Mouse (Mus musculus) cerebellum, adult 2 months (tissue): Measurements from ENCODE around the gene Krt78. TPM values are rescaled to one million over a fixed set of nuclear protein-coding genes. Genes with fewer than 3 reads are reported as not detected.

Source experiments
- DNase-seq, 2 experiments: peaks; one replicate each; pipeline ENCODE4 v3.0.0; 2021
- H3K27ac ChIP-seq: fragments of 200-500 bp; 2 replicates; pipeline ENCODE4 v1.5.1; 2012; ENCODE audit warnings: low read length, control low read depth, inconsistent platforms; ENCODE audit not compliant: insufficient read depth
- H3K27me3 ChIP-seq: fragments of 200-500 bp; 2 replicates; pipeline ENCODE4 v1.6.1; 2012; ENCODE audit warnings: inconsistent platforms, mild to moderate bottlenecking, low read length, moderate library complexity; ENCODE audit not compliant: control insufficient read depth, insufficient read depth
- H3K4me1 ChIP-seq: fragments of 200-500 bp; 2 replicates; pipeline ENCODE4 v1.6.1; 2011; ENCODE audit warnings: low read length; ENCODE audit not compliant: control insufficient read depth, insufficient read depth
- H3K4me3 ChIP-seq: fragments of 200-500 bp; replicated peaks from 2 replicates; pipeline ENCODE3; 2011; ENCODE audit warnings: mild to moderate bottlenecking, low read depth, low read length, control low read depth; ENCODE audit not compliant: insufficient read depth
- CTCF ChIP-seq: fragments of 200-500 bp; IDR thresholded peaks from 2 replicates; pipeline ENCODE4 v1.5.1; 2011; ENCODE audit warnings: low read depth, mild to moderate bottlenecking, control low read depth, low read length, moderate library complexity, borderline replicate concordance; ENCODE audit not compliant: insufficient read depth
- POLR2A ChIP-seq: fragments of 200-500 bp; IDR thresholded peaks from 2 replicates; pipeline ENCODE4 v1.6.1; 2011; ENCODE audit warnings: low read length, control low read depth, borderline replicate concordance; ENCODE audit not compliant: insufficient read depth
- WGBS: fragments of 180-500 bp; shearing (Covaris S2); methylation state at CpG from one replicate; pipeline ENCODE4 v1.1.7; 2018; 5-methylcytosine and 5-hydroxymethylcytosine counted together
- polyA plus RNA-seq: library from polyadenylated mRNA; depleted of rRNA; stranded (reverse); fragments of >200 nt; gene quantifications from 2 replicates; pipeline ENCODE4 v1.2.3, GENCODE M21; 2012

Gene Krt78
- polyA plus RNA-seq, 1 experiment, result not detected

GRCm38 (mm10) chr15:101977043-101977726 is 23.1 kb upstream of the Krt78 start:
- no peak for TF ChIP-seq CTCF
- no peak for TF ChIP-seq POLR2A
- 5% methylated on average over 39 of the region's 39 CpGs for WGBS
- H3K27ac ChIP-seq, result no peak overlapping the region
- no peaks in the 10 kb centered on the region for H3K27me3 ChIP-seq
- H3K4me1 ChIP-seq, result 0 out of 2 replicates have a peak, but pooled peaks cover 2% of the 10 kb centered on the region
- peak; percentile 65 to 69 for DNase-seq
- no peak overlapping the region for H3K4me3 ChIP-seq

DNA sequence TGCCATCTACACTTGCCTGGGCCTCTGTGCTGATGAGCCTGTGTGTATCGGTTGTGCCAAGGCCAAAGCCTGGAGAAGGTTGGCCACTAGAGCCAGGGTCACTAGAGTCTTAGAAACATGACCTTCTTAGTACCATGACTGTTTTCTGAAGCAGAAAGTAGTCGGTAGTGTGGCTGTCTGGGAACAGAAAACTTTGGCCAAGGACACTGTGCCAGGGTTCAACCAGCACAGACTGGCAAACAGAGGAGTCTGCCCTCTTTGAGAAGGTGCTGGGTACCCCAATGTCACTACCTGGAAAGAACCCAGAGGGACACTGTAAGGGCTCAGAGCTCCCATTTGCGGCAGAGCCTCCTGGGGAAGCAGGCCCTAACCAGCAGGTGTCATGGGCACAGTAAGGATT is 22.6 kb upstream of the Krt78 start:
- no peak for TF ChIP-seq CTCF
- no peak for TF ChIP-seq POLR2A
- Histone ChIP-seq H3K27me3 (no peaks in the 10 kb centered on the region), H3K27ac (no peak overlapping the region), H3K4me3 (no peak overlapping the region), H3K4me1 (0 out of 2 replicates have a peak, but pooled peaks cover 2% of the 10 kb centered on the region)
- WGBS, result 69% methylated on average over 3 of the region's 3 CpGs
- DNase-seq, result no peak

DNA sequence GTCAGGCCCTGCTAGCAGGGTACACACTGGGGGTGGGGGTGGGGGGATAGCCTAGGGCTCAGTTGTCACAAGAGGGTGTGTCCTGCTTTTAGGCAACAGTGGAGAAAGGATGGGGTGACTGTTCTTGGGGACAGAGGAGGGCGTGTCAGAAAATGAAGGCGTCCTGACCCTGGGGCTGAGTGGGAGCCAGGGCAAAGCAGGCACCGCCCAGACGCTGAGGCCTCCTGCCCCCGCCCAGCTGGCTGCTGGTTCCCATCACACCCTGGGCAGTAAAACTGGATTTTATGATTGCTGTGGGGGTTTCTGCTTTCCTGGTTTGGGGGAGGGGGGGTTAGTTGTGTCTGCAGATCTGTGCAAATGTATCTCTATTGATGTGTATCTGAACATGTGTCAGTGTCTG is 21.9 kb upstream of the Krt78 start:
- no peak overlapping the region for H3K27ac ChIP-seq
- DNase-seq, result no peak
- TF ChIP-seq POLR2A (no peak), CTCF (no peak)
- H3K4me1 ChIP-seq, result 0 out of 2 replicates have a peak, but pooled peaks cover 2% of the 10 kb centered on the region
- 90% methylated on average over 5 of the region's 5 CpGs for WGBS
- H3K27me3 ChIP-seq, result no peaks in the 10 kb centered on the region
- H3K4me3 ChIP-seq, result no peak overlapping the region

DNA sequence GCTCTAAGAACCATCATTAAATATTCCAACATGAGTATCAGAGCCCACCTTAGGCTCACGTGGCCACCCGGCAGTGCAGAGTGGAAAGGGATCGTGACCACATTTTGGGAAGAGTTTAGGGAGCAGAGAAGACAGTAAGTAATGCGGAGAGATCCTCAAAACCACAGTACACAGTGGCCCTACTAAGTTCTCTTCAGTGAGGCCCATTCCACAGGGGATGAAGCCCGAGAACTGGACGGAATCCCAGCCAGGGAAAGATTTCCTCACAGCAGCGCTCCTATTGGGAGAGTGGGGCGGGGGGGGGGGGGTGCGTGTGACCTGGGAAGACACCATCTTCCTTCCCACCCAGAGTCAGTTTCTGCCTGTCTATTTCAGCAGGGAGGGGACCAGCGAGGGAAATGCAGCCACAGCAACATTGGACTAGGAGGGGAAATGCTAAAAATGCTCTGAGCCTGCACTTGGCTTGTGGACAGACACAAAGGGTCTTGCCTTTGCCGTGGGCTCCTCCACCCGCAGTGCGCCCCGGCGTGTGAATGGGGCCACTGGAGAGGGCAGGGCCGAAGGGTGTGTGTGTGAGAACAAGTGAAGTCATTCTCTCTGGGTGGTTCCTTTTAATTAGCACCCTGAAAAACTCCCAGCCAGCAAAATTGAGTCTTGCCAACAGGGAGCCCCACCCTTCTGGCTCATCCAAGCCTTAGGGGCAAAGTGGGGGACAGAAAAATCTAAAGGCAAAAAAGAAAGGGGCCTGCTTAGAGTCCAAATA is 20.2 kb upstream of the Krt78 start:
- Histone ChIP-seq H3K27me3 (no peaks in the 10 kb centered on the region), H3K4me1 (0 out of 2 replicates have a peak, but pooled peaks cover 2% of the 10 kb centered on the region), H3K4me3 (no peak overlapping the region), H3K27ac (no peak overlapping the region)
- TF ChIP-seq CTCF, result no peak
- TF ChIP-seq POLR2A, result no peak
- WGBS, result 52% methylated on average over 16 of the region's 16 CpGs
- no peak for DNase-seq

GRCm38 (mm10) chr15:101973414-101974077 is 19.5 kb upstream of the Krt78 start:
- TF ChIP-seq POLR2A, result no peak
- TF ChIP-seq CTCF, result peak; percentile 87
- peak; percentile 70 to 84 for DNase-seq
- Histone ChIP-seq H3K4me3 (no peak overlapping the region), H3K27me3 (no peaks in the 10 kb centered on the region), H3K27ac (no peak overlapping the region), H3K4me1 (0 out of 2 replicates have a peak, but pooled peaks cover 2% of the 10 kb centered on the region)
- WGBS, result 14% methylated on average over 15 of the region's 15 CpGs

DNA sequence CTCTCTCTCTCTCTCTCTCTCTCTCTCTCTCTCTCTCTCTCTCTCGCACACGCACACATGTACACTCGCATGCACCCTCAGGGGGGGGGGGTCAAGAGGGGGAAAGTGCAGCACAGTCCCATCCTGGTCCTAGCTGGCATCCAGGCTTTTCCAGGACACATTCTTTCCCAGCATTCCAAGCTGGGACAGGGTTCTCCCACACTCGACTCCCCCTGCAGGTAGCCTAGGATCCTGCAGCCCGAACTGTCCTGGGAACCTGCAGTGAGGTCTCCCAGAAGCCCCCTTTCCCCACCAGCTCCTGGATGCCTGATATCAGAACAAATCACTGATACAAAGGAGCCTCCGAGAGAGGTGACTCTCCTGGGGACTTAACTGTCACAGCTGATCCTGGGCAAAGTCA is 16.4 kb upstream of the Krt78 start:
- WGBS, result 10% methylated on average over 4 of the region's 6 CpGs
- no peak for DNase-seq
- TF ChIP-seq CTCF (peak; percentile 49; the same call in 1 of the 2 replicates), POLR2A (no peak)
- Histone ChIP-seq H3K4me3 (no peak overlapping the region), H3K27me3 (no peaks in the 10 kb centered on the region), H3K27ac (no peak overlapping the region), H3K4me1 (no peaks in the 10 kb centered on the region)

DNA sequence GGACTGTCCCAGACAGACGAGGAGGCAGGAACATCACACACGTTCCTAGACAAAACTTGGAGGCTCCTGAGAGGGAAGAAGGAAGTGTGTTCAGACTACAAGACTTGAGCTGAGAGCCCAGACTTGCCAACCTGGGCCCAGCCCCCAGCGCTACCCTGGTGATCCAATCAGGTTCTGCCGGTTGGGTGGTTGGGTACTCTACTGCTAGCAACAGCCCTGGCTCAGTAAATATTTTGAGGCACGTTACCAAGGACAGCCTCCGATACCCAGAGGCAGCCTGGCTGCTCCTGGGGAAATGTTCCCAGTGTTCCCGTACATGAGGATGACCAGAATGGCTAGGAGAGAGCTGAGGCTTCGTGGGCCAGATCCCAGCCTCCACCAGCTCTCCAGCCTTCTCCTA is 12.7 kb upstream of the Krt78 start:
- no peaks in the 10 kb centered on the region for H3K4me1 ChIP-seq
- H3K27ac ChIP-seq, result no peak overlapping the region
- no peaks in the 10 kb centered on the region for H3K27me3 ChIP-seq
- TF ChIP-seq CTCF (no peak), POLR2A (no peak)
- 69% methylated on average over 8 of the region's 8 CpGs for WGBS
- H3K4me3 ChIP-seq, result no peak overlapping the region
- DNase-seq, result no peak
